Comparison of ENCODE assay signal across 8 mouse cellular contexts in genomic region chr16:90073510-90073909, GRCm38 (mm10).
DNase-seq lines count a peak whose midpoint lies in the region; ATAC-seq and TF ChIP-seq lines count a peak whose summit lies in the region.

No protein-coding gene starts in this region.

- H3K27me3 ChIP-seq in heart, embryonic 10.5 days (ENCODE audit: insufficient read depth, poor library complexity, severe bottlenecking), result no peaks in the 10 kb centered on the region
- H3K27me3 ChIP-seq in hindbrain, embryonic 16.5 days (replicated peaks; ENCODE audit: control insufficient read depth, insufficient read depth, low read length), result no peaks in the 10 kb centered on the region
- H3K27me3 ChIP-seq in midbrain, embryonic 10.5 days (ENCODE audit: low read depth, poor library complexity, severe bottlenecking), result peaks cover 71% of the 10 kb centered on the region

- peaks cover 45% of the 10 kb centered on the region for H3K4me1 ChIP-seq in heart, embryonic 10.5 days
- peaks cover 26% of the 10 kb centered on the region for H3K4me1 ChIP-seq in hindbrain, embryonic 16.5 days (ENCODE audit: control insufficient read depth, insufficient read depth, low read depth, low read length)
- H3K4me1 ChIP-seq in midbrain, embryonic 10.5 days, result peaks cover 45% of the 10 kb centered on the region

- H3K9me3 ChIP-seq in heart, embryonic 10.5 days, result peaks cover 5% of the 10 kb centered on the region; the same call in 1 of the 2 replicates
- no peaks in the 10 kb centered on the region for H3K9me3 ChIP-seq in hindbrain, embryonic 16.5 days (ENCODE audit: control insufficient read depth, low read length)
- no peaks in the 10 kb centered on the region for H3K9me3 ChIP-seq in midbrain, embryonic 10.5 days (replicated peaks)

- WGBS in heart, embryonic 10.5 days, result 72% methylated on average over 7 of the region's 7 CpGs
- WGBS in hindbrain, embryonic 16.5 days, result 11% methylated on average over 7 of the region's 7 CpGs
- 37% methylated on average over 7 of the region's 7 CpGs for WGBS in midbrain, embryonic 10.5 days

- no peak overlapping the region for H3K9ac ChIP-seq in hindbrain, embryonic 16.5 days (ENCODE audit: low read depth, low read length)

- intact Hi-C loops in gastrocnemius, adult 2 months (cut with DNase I), result no loop called here

- H3K4me2 ChIP-seq in hindbrain, embryonic 16.5 days (ENCODE audit: low read length), result peak overlapping the region; percentile 36

- 0 out of 2 replicates have a peak overlapping the region, but pooled peaks have one; percentile 7 for H3K27ac ChIP-seq in heart, embryonic 10.5 days
- no peak overlapping the region; the same call in 1 of the 2 replicates for H3K27ac ChIP-seq in hindbrain, embryonic 16.5 days (ENCODE audit: low read depth, low read length)
- no peak overlapping the region for H3K27ac ChIP-seq in midbrain, embryonic 10.5 days (replicated peaks)
- H3K27ac ChIP-seq in gastrocnemius, adult 2 months, result no peak overlapping the region

- H3K4me3 ChIP-seq in heart, embryonic 10.5 days, result no peak overlapping the region
- no peak overlapping the region for H3K4me3 ChIP-seq in hindbrain, embryonic 16.5 days (ENCODE audit: low read length)
- 0 out of 2 replicates have a peak overlapping the region, but pooled peaks have one; percentile 26 for H3K4me3 ChIP-seq in midbrain, embryonic 10.5 days
- H3K4me3 ChIP-seq in gastrocnemius, adult 2 months, result no peak overlapping the region

- no peak for DNase-seq in heart, embryonic 10.5 days (ENCODE audit: low spot score)
- DNase-seq in heart, postnatal 4 days, result no peak
- peak; percentile 66 for DNase-seq in embryo, embryonic 10.5 days (ENCODE audit: low spot score)
- peak; percentile 31 for DNase-seq in midbrain, embryonic 10.5 days (ENCODE audit: low spot score)
- no peak for DNase-seq in gastrocnemius, adult 2 months
- DNase-seq in gastrocnemius, postnatal 25 days, result no peak
- no peak for DNase-seq in spleen, postnatal 10 days (ENCODE audit: low spot score in 2 of 2)

- peak; percentile 50 for ATAC-seq in hindbrain, embryonic 16.5 days

- TF ChIP-seq CTCF in gastrocnemius, adult 2 months (IDR thresholded peaks at IDR 0.05), result no peak

- H3K36me3 ChIP-seq in heart, embryonic 10.5 days, result 0 out of 2 replicates have a peak, but pooled peaks cover 4% of the 10 kb centered on the region
- no peaks in the 10 kb centered on the region for H3K36me3 ChIP-seq in hindbrain, embryonic 16.5 days (ENCODE audit: control insufficient read depth, insufficient read depth, low read length)
- H3K36me3 ChIP-seq in midbrain, embryonic 10.5 days, result no peaks in the 10 kb centered on the region

Comparison
In these comparisons a context has a peak if more than half of its experiments do, and no peak if none do; other contexts are left out.
1. DNase-seq: peak in embryo, embryonic 10.5 days (single experiment) and midbrain, embryonic 10.5 days (single experiment); none in heart, embryonic 10.5 days (single experiment), heart, postnatal 4 days (single experiment), gastrocnemius, adult 2 months (single experiment), gastrocnemius, postnatal 25 days (single experiment) and spleen, postnatal 10 days (0 of 2).